Mouse (Mus musculus): ENCODE results near the gene Ing3.

- TF ChIP-seq POLR2A (IDR thresholded peaks at IDR 0.05; ENCODE audit: low read depth, low read length) (no peak), CTCF (conservative IDR thresholded peaks at IDR 0.05; ENCODE audit: insufficient read depth, insufficient read length, low read depth, low read length) (0 out of 2 replicates have a peak, but pooled peaks have one; percentile 8)
Measured at GRCm38 (mm10) chr6:21984990-21985731, 35.8 kb downstream of the Ing3 start.
